Mouse (Mus musculus): Measurements from ENCODE around the gene Cnot6l. TPM values are rescaled to one million over a fixed set of nuclear protein-coding genes. Genes with fewer than 3 reads are reported as not detected.

Gene Cnot6l
- 10.9 and 11.8 TPM in 2 replicates for polyA plus RNA-seq (2014; fragmentation: Nextera tagmentation; extraction: Ambion mirVana)

GRCm38 (mm10) chr5:96164021-96164411, at the start of gene Cnot6l:
TSS of gene Cnot6l (minus strand) at chr5:96164171.
- Histone ChIP-seq H3K27me3 (ENCODE audit: control insufficient read depth, insufficient read depth, low read length) (no peaks in the 10 kb centered on the region), H3K4me2 (ENCODE audit: low read depth, low read length, severe bottlenecking) (peak within 1 kb of the TSS; percentile 86), H3K27ac (ENCODE audit: low read depth, low read length) (no peak within 1 kb of the TSS), H3K4me3 (ENCODE audit: low read depth, low read length) (peak within 1 kb of the TSS; percentile 93), H3K4me1 (replicated peaks; ENCODE audit: control insufficient read depth, insufficient read depth, low read length) (peaks cover 2% of the 10 kb centered on the region; the same call in 1 of the 2 replicates), H3K36me3 (ENCODE audit: control insufficient read depth, insufficient read depth, low read length) (no peaks in the 10 kb centered on the region), H3K9ac (ENCODE audit: low read length) (peak within 1 kb of the TSS; percentile 96), H3K9me3 (ENCODE audit: control insufficient read depth, low read length) (no peaks in the 10 kb centered on the region)
- 64% methylated on average over 5 of the region's 5 CpGs for WGBS
- no peak for ATAC-seq (replicated peaks; ENCODE audit: low FRiP score)
- no peak for DNase-seq (ENCODE audit: low spot score)

- peak overlapping the region; percentile 66 for H3K4me2 ChIP-seq (ENCODE audit: low read depth, low read length, severe bottlenecking)
- no peaks in the 10 kb centered on the region for H3K27me3 ChIP-seq (ENCODE audit: control insufficient read depth, insufficient read depth, low read length)
- peak overlapping the region; percentile 80 for H3K9ac ChIP-seq (ENCODE audit: low read length)
- H3K4me1 ChIP-seq (replicated peaks; ENCODE audit: control insufficient read depth, insufficient read depth, low read length), result no peaks in the 10 kb centered on the region; the same call in 1 of the 2 replicates
- DNase-seq (ENCODE audit: low spot score) (peak; percentile 94), ATAC-seq (replicated peaks; ENCODE audit: low FRiP score) (peak; percentile 93)
- H3K27ac ChIP-seq (ENCODE audit: low read depth, low read length), result peak overlapping the region; percentile 15; the same call in 1 of the 2 replicates
- H3K4me3 ChIP-seq (ENCODE audit: low read depth, low read length), result peak overlapping the region; percentile 81
- no peaks in the 10 kb centered on the region for H3K9me3 ChIP-seq (ENCODE audit: control insufficient read depth, low read length)
- no peaks in the 10 kb centered on the region for H3K36me3 ChIP-seq (ENCODE audit: control insufficient read depth, insufficient read depth, low read length)
- WGBS, result under 1% methylated on average over 35 of the region's 35 CpGs
Observed at GRCm38 (mm10) chr5:96209916-96210583, 46.1 kb upstream of the Cnot6l start.

- Histone ChIP-seq H3K4me1 (replicated peaks; ENCODE audit: control insufficient read depth, insufficient read depth, low read length) (no peaks in the 10 kb centered on the region; the same call in 1 of the 2 replicates), H3K27ac (ENCODE audit: low read depth, low read length) (peak within 1 kb of the TSS; percentile 15; the same call in 1 of the 2 replicates), H3K4me2 (ENCODE audit: low read depth, low read length, severe bottlenecking) (peak within 1 kb of the TSS; percentile 66), H3K36me3 (ENCODE audit: control insufficient read depth, insufficient read depth, low read length) (no peaks in the 10 kb centered on the region), H3K27me3 (ENCODE audit: control insufficient read depth, insufficient read depth, low read length) (no peaks in the 10 kb centered on the region), H3K9me3 (ENCODE audit: control insufficient read depth, low read length) (no peaks in the 10 kb centered on the region), H3K4me3 (ENCODE audit: low read depth, low read length) (peak within 1 kb of the TSS; percentile 81), H3K9ac (ENCODE audit: low read length) (peak within 1 kb of the TSS; percentile 80)
- peak; percentile 74 for ATAC-seq (replicated peaks; ENCODE audit: low FRiP score)
- peak; percentile 52 for DNase-seq (ENCODE audit: low spot score)
- WGBS, result 2% methylated on average over 17 of the region's 17 CpGs
Observed at GRCm38 (mm10) chr5:96209459-96209858, 45.5 kb upstream of the Cnot6l start, which contains the start of gene Mrpl1. TSS of gene Mrpl1 (plus strand) at chr5:96209493.

- Histone ChIP-seq H3K9ac (ENCODE audit: low read length) (no peak overlapping the region), H3K27me3 (ENCODE audit: control insufficient read depth, insufficient read depth, low read length) (no peaks in the 10 kb centered on the region), H3K27ac (ENCODE audit: low read depth, low read length) (no peak overlapping the region), H3K36me3 (ENCODE audit: control insufficient read depth, insufficient read depth, low read length) (no peaks in the 10 kb centered on the region), H3K9me3 (ENCODE audit: control insufficient read depth, low read length) (no peaks in the 10 kb centered on the region), H3K4me1 (replicated peaks; ENCODE audit: control insufficient read depth, insufficient read depth, low read length) (no peaks in the 10 kb centered on the region; the same call in 1 of the 2 replicates), H3K4me2 (ENCODE audit: low read depth, low read length, severe bottlenecking) (no peak overlapping the region), H3K4me3 (ENCODE audit: low read depth, low read length) (no peak overlapping the region)
- WGBS, result 79% methylated on average over 4 of the region's 4 CpGs
- DNase-seq (ENCODE audit: low spot score) (no peak), ATAC-seq (replicated peaks; ENCODE audit: low FRiP score) (no peak)
Observed at GRCm38 (mm10) chr5:96208543-96208942, 44.6 kb upstream of the Cnot6l start.

- 88% methylated on average over 2 of the region's 2 CpGs for WGBS
- ATAC-seq (replicated peaks; ENCODE audit: low FRiP score) (no peak), DNase-seq (ENCODE audit: low spot score) (no peak)
- Histone ChIP-seq H3K4me3 (ENCODE audit: low read depth, low read length) (no peak overlapping the region), H3K9me3 (ENCODE audit: control insufficient read depth, low read length) (no peaks in the 10 kb centered on the region), H3K4me1 (replicated peaks; ENCODE audit: control insufficient read depth, insufficient read depth, low read length) (no peaks in the 10 kb centered on the region; the same call in 1 of the 2 replicates), H3K9ac (ENCODE audit: low read length) (no peak overlapping the region), H3K27ac (ENCODE audit: low read depth, low read length) (no peak overlapping the region), H3K36me3 (ENCODE audit: control insufficient read depth, insufficient read depth, low read length) (no peaks in the 10 kb centered on the region), H3K4me2 (ENCODE audit: low read depth, low read length, severe bottlenecking) (no peak overlapping the region), H3K27me3 (ENCODE audit: control insufficient read depth, insufficient read depth, low read length) (no peaks in the 10 kb centered on the region)
Observed at GRCm38 (mm10) chr5:96207531-96207930, 43.6 kb upstream of the Cnot6l start.

GRCm38 (mm10) chr5:96206897-96207296, 42.9 kb upstream of the Cnot6l start:
- WGBS, result 77% methylated on average over 2 of the region's 2 CpGs
- DNase-seq (ENCODE audit: low spot score) (no peak), ATAC-seq (replicated peaks; ENCODE audit: low FRiP score) (no peak)

GRCm38 (mm10) chr5:96201462-96202154, 37.6 kb upstream of the Cnot6l start:
- DNase-seq (ENCODE audit: low spot score) (no peak), ATAC-seq (replicated peaks; ENCODE audit: low FRiP score) (no peak)
- H3K9ac ChIP-seq (ENCODE audit: low read length), result no peak overlapping the region
- no peak overlapping the region for H3K4me3 ChIP-seq (ENCODE audit: low read depth, low read length)
- no peak overlapping the region for H3K27ac ChIP-seq (ENCODE audit: low read depth, low read length)
- no peaks in the 10 kb centered on the region for H3K9me3 ChIP-seq (ENCODE audit: control insufficient read depth, low read length)
- no peaks in the 10 kb centered on the region for H3K36me3 ChIP-seq (ENCODE audit: control insufficient read depth, insufficient read depth, low read length)
- no peaks in the 10 kb centered on the region for H3K4me1 ChIP-seq (replicated peaks; ENCODE audit: control insufficient read depth, insufficient read depth, low read length)
- H3K27me3 ChIP-seq (ENCODE audit: control insufficient read depth, insufficient read depth, low read length), result no peaks in the 10 kb centered on the region
- H3K4me2 ChIP-seq (ENCODE audit: low read depth, low read length, severe bottlenecking), result no peak overlapping the region
- WGBS, result 77% methylated on average over 10 of the region's 10 CpGs

More at GRCm38 (mm10) chr5:96206897-96207296, 42.9 kb upstream of the Cnot6l start:
- Histone ChIP-seq H3K36me3 (ENCODE audit: control insufficient read depth, insufficient read depth, low read length) (no peaks in the 10 kb centered on the region), H3K4me1 (replicated peaks; ENCODE audit: control insufficient read depth, insufficient read depth, low read length) (no peaks in the 10 kb centered on the region; the same call in 1 of the 2 replicates), H3K4me2 (ENCODE audit: low read depth, low read length, severe bottlenecking) (no peak overlapping the region), H3K4me3 (ENCODE audit: low read depth, low read length) (no peak overlapping the region), H3K9me3 (ENCODE audit: control insufficient read depth, low read length) (no peaks in the 10 kb centered on the region), H3K9ac (ENCODE audit: low read length) (no peak overlapping the region), H3K27me3 (ENCODE audit: control insufficient read depth, insufficient read depth, low read length) (no peaks in the 10 kb centered on the region), H3K27ac (ENCODE audit: low read depth, low read length) (no peak overlapping the region)

- no peak overlapping the region for H3K27ac ChIP-seq (ENCODE audit: low read depth, low read length)
- H3K4me3 ChIP-seq (ENCODE audit: low read depth, low read length), result no peak overlapping the region
- no peak overlapping the region for H3K4me2 ChIP-seq (ENCODE audit: low read depth, low read length, severe bottlenecking)
- H3K27me3 ChIP-seq (ENCODE audit: control insufficient read depth, insufficient read depth, low read length), result no peaks in the 10 kb centered on the region
- H3K36me3 ChIP-seq (ENCODE audit: control insufficient read depth, insufficient read depth, low read length), result no peaks in the 10 kb centered on the region
- no peaks in the 10 kb centered on the region for H3K9me3 ChIP-seq (ENCODE audit: control insufficient read depth, low read length)
- no peaks in the 10 kb centered on the region for H3K4me1 ChIP-seq (replicated peaks; ENCODE audit: control insufficient read depth, insufficient read depth, low read length)
- ATAC-seq (replicated peaks; ENCODE audit: low FRiP score) (no peak), DNase-seq (ENCODE audit: low spot score) (no peak)
- H3K9ac ChIP-seq (ENCODE audit: low read length), result no peak overlapping the region
- 81% methylated on average over 3 of the region's 3 CpGs for WGBS
Observed at GRCm38 (mm10) chr5:96200269-96200668, 36.3 kb upstream of the Cnot6l start.

All from forebrain, embryonic 11.5 days (tissue).